Mouse (Mus musculus) midbrain, embryonic 15.5 days (tissue): ENCODE data around the gene Zswim3. TPM values are rescaled to one million over a fixed set of nuclear protein-coding genes. Genes with fewer than 3 reads are reported as not detected.
"Not testable (repeated sequence)": the region's sequence is repeated elsewhere in the genome, so short reads cannot be mapped to it uniquely, and the experiment has no call there.

Experiments
- ATAC-seq: fragments of 200-750 bp; cut with Nextera tagmentation; replicated peaks from 2 replicates; pipeline ENCODE4 v1.8.0; 2017; ENCODE audit warnings: moderate TSS enrichment
- H3K27ac ChIP-seq: fragments of 300-500 bp; sonication (generic); 2 replicates; pipeline ENCODE4 v1.5.1; 2015; ENCODE audit warnings: mild to moderate bottlenecking, inconsistent platforms
- H3K27me3 ChIP-seq: fragments of 300-500 bp; sonication (generic); replicated peaks from 2 replicates; pipeline ENCODE4 v1.6.1; 2015; ENCODE audit warnings: inconsistent platforms
- H3K36me3 ChIP-seq: fragments of 300-500 bp; sonication (generic); replicated peaks from 2 replicates; pipeline ENCODE4 v1.6.1; 2015; ENCODE audit warnings: inconsistent platforms
- H3K4me1 ChIP-seq: fragments of 300-500 bp; sonication (generic); 2 replicates; pipeline ENCODE4 v1.6.1; 2015; ENCODE audit warnings: inconsistent platforms
- H3K4me2 ChIP-seq: fragments of 300-500 bp; sonication (generic); 2 replicates; pipeline ENCODE4 v1.6.1; 2015; ENCODE audit warnings: inconsistent platforms, mild to moderate bottlenecking, moderate library complexity
- H3K4me3 ChIP-seq: fragments of 300-500 bp; sonication (generic); 2 replicates; pipeline ENCODE4 v1.5.1; 2015; ENCODE audit warnings: mild to moderate bottlenecking, inconsistent platforms
- H3K9ac ChIP-seq: fragments of 300-500 bp; sonication (generic); 2 replicates; pipeline ENCODE4 v1.6.1; 2015; ENCODE audit warnings: mild to moderate bottlenecking, inconsistent platforms
- H3K9me3 ChIP-seq: fragments of 300-500 bp; sonication (generic); 2 replicates; pipeline ENCODE4 v1.6.1; 2016; ENCODE audit warnings: inconsistent platforms
- WGBS: fragments of 180-500 bp; shearing (Covaris S2); methylation state at CpG from one replicate; pipeline ENCODE4 v1.1.7; 2015; ENCODE audit warnings: mixed read lengths; 5-methylcytosine and 5-hydroxymethylcytosine counted together
- polyA plus RNA-seq: library from polyadenylated mRNA; unstranded; fragments of >200 nt; fragmentation: Nextera tagmentation; extraction: Ambion mirVana; gene quantifications from 2 replicates; pipeline ENCODE4 v1.2.1, GENCODE M21; 2015

Zswim3 gene
- polyA plus RNA-seq, 1 experiment from 2014 or later, result 17.8 TPM

- peak overlapping the region; percentile 75 for H3K9ac ChIP-seq
- H3K4me1 ChIP-seq, result peaks cover 26% of the 10 kb centered on the region
- no peak overlapping the region for H3K27ac ChIP-seq
- H3K4me2 ChIP-seq, result peak overlapping the region; percentile 100
- 0 out of 2 replicates have a peak, but pooled peaks cover 10% of the 10 kb centered on the region for H3K36me3 ChIP-seq
- H3K4me3 ChIP-seq, result peak overlapping the region; percentile 64
- WGBS, result 42% methylated on average over 8 of the region's 8 CpGs
- H3K27me3 ChIP-seq, result no peaks in the 10 kb centered on the region
- ATAC-seq, result no peak
- no peaks in the 10 kb centered on the region for H3K9me3 ChIP-seq
Measured at GRCm38 (mm10) chr2:164834531-164834930, 29.6 kb downstream of the Zswim3 start.

- H3K9ac ChIP-seq, result no peak overlapping the region
- H3K9me3 ChIP-seq, result no peaks in the 10 kb centered on the region
- peak overlapping the region; percentile 100 for H3K4me2 ChIP-seq
- peaks cover 26% of the 10 kb centered on the region for H3K4me1 ChIP-seq
- H3K36me3 ChIP-seq, result 0 out of 2 replicates have a peak, but pooled peaks cover 10% of the 10 kb centered on the region
- ATAC-seq, result no peak
- no peak overlapping the region for H3K27ac ChIP-seq
- 90% methylated on average over 4 of the region's 4 CpGs for WGBS
- no peaks in the 10 kb centered on the region for H3K27me3 ChIP-seq
- H3K4me3 ChIP-seq, result peak overlapping the region; percentile 64; the same call in 1 of the 2 replicates
Measured at GRCm38 (mm10) chr2:164835164-164835563, 30.3 kb downstream of the Zswim3 start.

- no peaks in the 10 kb centered on the region for H3K4me1 ChIP-seq
- no peak overlapping the region for H3K27ac ChIP-seq
- 57% methylated on average over 3 of the region's 3 CpGs for WGBS
- no peaks in the 10 kb centered on the region for H3K9me3 ChIP-seq
- H3K9ac ChIP-seq, result no peak overlapping the region
- H3K36me3 ChIP-seq, result no peaks in the 10 kb centered on the region
- no peak overlapping the region for H3K4me2 ChIP-seq
- no peaks in the 10 kb centered on the region for H3K27me3 ChIP-seq
- H3K4me3 ChIP-seq, result no peak overlapping the region
- no peak for ATAC-seq
Measured at GRCm38 (mm10) chr2:164845782-164846181, 40.9 kb downstream of the Zswim3 start.

GRCm38 (mm10) chr2:164850061-164850460 lies 45.2 kb downstream of the Zswim3 start:
- Histone ChIP-seq H3K9ac (no peak overlapping the region), H3K27ac (no peak overlapping the region), H3K4me1 (no peaks in the 10 kb centered on the region), H3K4me2 (no peak overlapping the region), H3K4me3 (no peak overlapping the region), H3K36me3 (no peaks in the 10 kb centered on the region), H3K9me3 (no peaks in the 10 kb centered on the region), H3K27me3 (no peaks in the 10 kb centered on the region)
- no peak for ATAC-seq
- WGBS, result 87% methylated on average over 8 of the region's 8 CpGs

- not testable (repeated sequence) for ATAC-seq, H3K4me2 ChIP-seq
- peak overlapping the region; percentile 45; the same call in 1 of the 2 replicates for H3K4me3 ChIP-seq
Measured at GRCm38 (mm10) chr2:164855572-164855971, 50.7 kb downstream of the Zswim3 start.

GRCm38 (mm10) chr2:164856309-164857100 lies 51.6 kb downstream of the Zswim3 start:
- H3K4me1 ChIP-seq, result peaks cover 22% of the 10 kb centered on the region
- peak; percentile 57; the same call in 1 of the 2 replicates for ATAC-seq
- peak overlapping the region; percentile 42 for H3K9ac ChIP-seq

More at GRCm38 (mm10) chr2:164855572-164855971, 50.7 kb downstream of the Zswim3 start:
- peaks cover 22% of the 10 kb centered on the region for H3K4me1 ChIP-seq
- WGBS, result 74% methylated on average over 5 of the region's 5 CpGs
- H3K9me3 ChIP-seq, H3K9ac ChIP-seq, H3K27ac ChIP-seq, H3K36me3 ChIP-seq: not testable (repeated sequence)
- peaks cover 38% of the 10 kb centered on the region for H3K27me3 ChIP-seq

GRCm38 (mm10) chr2:164857101-164857821 lies 52.4 kb downstream of the Zswim3 start, which contains the start of gene Pltp:
TSS of gene Pltp (minus strand) at chr2:164857711.
- peaks cover 22% of the 10 kb centered on the region for H3K4me1 ChIP-seq
- H3K9me3 ChIP-seq, result no peaks in the 10 kb centered on the region
- under 1% methylated on average over 47 of the region's 47 CpGs for WGBS
- peak; percentile 78 for ATAC-seq
- peak within 1 kb of the TSS; percentile 95 for H3K4me2 ChIP-seq
- H3K9ac ChIP-seq, result peak within 1 kb of the TSS; percentile 42
- no peaks in the 10 kb centered on the region for H3K36me3 ChIP-seq
- H3K4me3 ChIP-seq, result peak within 1 kb of the TSS; percentile 45
- H3K27me3 ChIP-seq, result peaks cover 42% of the 10 kb centered on the region
- H3K27ac ChIP-seq, result peak within 1 kb of the TSS; percentile 60

More at GRCm38 (mm10) chr2:164856309-164857100, 51.6 kb downstream of the Zswim3 start:
- H3K4me3 ChIP-seq, result peak overlapping the region; percentile 45
- WGBS, result under 1% methylated on average over 42 of the region's 42 CpGs
- peak overlapping the region; percentile 95 for H3K4me2 ChIP-seq
- no peak overlapping the region for H3K27ac ChIP-seq
- H3K9me3 ChIP-seq, result no peaks in the 10 kb centered on the region
- no peaks in the 10 kb centered on the region for H3K36me3 ChIP-seq
- H3K27me3 ChIP-seq, result peaks cover 42% of the 10 kb centered on the region

- 2% methylated on average over 19 of the region's 19 CpGs for WGBS
- H3K4me1 ChIP-seq, result peaks cover 22% of the 10 kb centered on the region
- no peak for ATAC-seq
Measured at GRCm38 (mm10) chr2:164857842-164858553, 53.1 kb downstream of the Zswim3 start.

GRCm38 (mm10) chr2:164859155-164859554 lies 54.3 kb downstream of the Zswim3 start:
- no peak for ATAC-seq
- H3K27me3 ChIP-seq, result peaks cover 42% of the 10 kb centered on the region

More at GRCm38 (mm10) chr2:164857842-164858553, 53.1 kb downstream of the Zswim3 start:
- Histone ChIP-seq H3K9ac (peak overlapping the region; percentile 42; the same call in 1 of the 2 replicates), H3K27me3 (peaks cover 42% of the 10 kb centered on the region), H3K36me3 (no peaks in the 10 kb centered on the region), H3K4me3 (peak overlapping the region; percentile 45), H3K4me2 (peak overlapping the region; percentile 95), H3K27ac (peak overlapping the region; percentile 60), H3K9me3 (no peaks in the 10 kb centered on the region)

GRCm38 (mm10) chr2:164859640-164860432 lies 54.9 kb downstream of the Zswim3 start:
- Histone ChIP-seq H3K36me3 (no peaks in the 10 kb centered on the region), H3K9ac (no peak overlapping the region), H3K9me3 (no peaks in the 10 kb centered on the region), H3K4me3 (no peak overlapping the region), H3K4me2 (no peak overlapping the region), H3K4me1 (peaks cover 22% of the 10 kb centered on the region), H3K27ac (no peak overlapping the region), H3K27me3 (peaks cover 42% of the 10 kb centered on the region)
- no peak for ATAC-seq
- WGBS, result 65% methylated on average over 9 of the region's 9 CpGs

More at GRCm38 (mm10) chr2:164859155-164859554, 54.3 kb downstream of the Zswim3 start:
- no peak overlapping the region for H3K9ac ChIP-seq
- H3K4me2 ChIP-seq, result no peak overlapping the region
- 61% methylated on average over 2 of the region's 2 CpGs for WGBS
- no peak overlapping the region for H3K27ac ChIP-seq
- no peaks in the 10 kb centered on the region for H3K9me3 ChIP-seq
- no peaks in the 10 kb centered on the region for H3K36me3 ChIP-seq
- peaks cover 22% of the 10 kb centered on the region for H3K4me1 ChIP-seq
- H3K4me3 ChIP-seq, result no peak overlapping the region

- no peaks in the 10 kb centered on the region for H3K36me3 ChIP-seq
- H3K4me2 ChIP-seq, result no peak overlapping the region
- peaks cover 22% of the 10 kb centered on the region for H3K4me1 ChIP-seq
- no peaks in the 10 kb centered on the region for H3K9me3 ChIP-seq
- H3K9ac ChIP-seq, result no peak overlapping the region
- H3K4me3 ChIP-seq, result no peak overlapping the region
- H3K27ac ChIP-seq, result no peak overlapping the region
- H3K27me3 ChIP-seq, result peaks cover 35% of the 10 kb centered on the region
- ATAC-seq, result no peak
- 75% methylated on average over 4 of the region's 4 CpGs for WGBS
Measured at GRCm38 (mm10) chr2:164861094-164861493, 56.2 kb downstream of the Zswim3 start.
